ENCODE assay signal across 19 mouse cellular contexts in the genomic region with DNA sequence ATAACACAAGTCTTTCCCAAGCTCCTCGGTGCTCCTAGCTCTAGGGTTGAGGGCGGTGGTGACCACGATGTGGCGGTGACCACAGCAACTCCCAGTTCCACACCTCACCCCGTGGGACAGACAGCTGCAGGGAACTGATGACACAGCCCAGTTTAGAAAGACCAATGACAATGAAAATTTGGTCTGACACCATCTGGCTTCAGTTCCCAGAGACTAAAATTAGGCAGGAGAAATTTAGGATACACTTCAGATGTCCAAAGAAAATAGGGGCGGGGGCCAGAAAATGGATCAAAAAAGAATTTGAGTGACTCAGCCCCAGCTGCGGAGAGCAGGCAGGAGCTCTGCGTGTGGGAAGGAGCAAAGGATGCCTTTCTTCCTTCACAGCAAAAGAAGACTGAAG.
DNase-seq lines count a peak whose midpoint lies in the region; ATAC-seq and TF ChIP-seq lines count a peak whose summit lies in the region.
"Had no signal": no experiment of that assay in that cellular context is flagged by ENCODE, and none has a peak within 500 bp of the region (broad histone marks: within the 10 kb centered on the region; RNA-seq: fewer than 3 reads in every experiment).

No protein-coding gene starts in this region.

- no peak overlapping the region for H3K4me3 ChIP-seq in midbrain, embryonic 11.5 days (ENCODE audit: low read depth, low read length)
- H3K4me3 ChIP-seq in midbrain, embryonic 13.5 days (replicated peaks) = no peak overlapping the region
- no peak overlapping the region for H3K4me3 ChIP-seq in limb, embryonic 14.5 days (replicated peaks; ENCODE audit: low read length)
- H3K4me3 ChIP-seq: embryonic facial prominence, embryonic 12.5 days; forebrain, embryonic 15.5 days; hindbrain, embryonic 15.5 days; liver, embryonic 15.5 days; midbrain, embryonic 15.5 days had no signal

- no peaks in the 10 kb centered on the region for H3K4me1 ChIP-seq in midbrain, embryonic 11.5 days (ENCODE audit: control insufficient read depth, insufficient read depth, low read length)
- H3K4me1 ChIP-seq in midbrain, embryonic 13.5 days (replicated peaks) = no peaks in the 10 kb centered on the region
- no peaks in the 10 kb centered on the region for H3K4me1 ChIP-seq in limb, embryonic 14.5 days (ENCODE audit: control insufficient read depth, insufficient read depth, low read length)
- H3K4me1 ChIP-seq: forebrain, embryonic 15.5 days; hindbrain, embryonic 15.5 days; liver, embryonic 15.5 days; midbrain, embryonic 15.5 days had no signal

- no peaks in the 10 kb centered on the region for H3K9me3 ChIP-seq in midbrain, embryonic 11.5 days (ENCODE audit: control insufficient read depth, low read length)
- H3K9me3 ChIP-seq in midbrain, embryonic 13.5 days = no peaks in the 10 kb centered on the region
- no peaks in the 10 kb centered on the region for H3K9me3 ChIP-seq in limb, embryonic 14.5 days (ENCODE audit: control insufficient read depth, low read length)
- H3K9me3 ChIP-seq: embryonic facial prominence, embryonic 12.5 days; forebrain, embryonic 15.5 days; hindbrain, embryonic 15.5 days; liver, embryonic 15.5 days; midbrain, embryonic 15.5 days had no signal

- H3K4me2 ChIP-seq in midbrain, embryonic 11.5 days = no peak overlapping the region
- no peak overlapping the region for H3K4me2 ChIP-seq in midbrain, embryonic 13.5 days (replicated peaks)
- H3K4me2 ChIP-seq in limb, embryonic 14.5 days (replicated peaks; ENCODE audit: low read depth, low read length, severe bottlenecking) = no peak overlapping the region
- H3K4me2 ChIP-seq: embryonic facial prominence, embryonic 12.5 days; forebrain, embryonic 15.5 days; hindbrain, embryonic 15.5 days; liver, embryonic 15.5 days; midbrain, embryonic 15.5 days had no signal

- no peak for TF ChIP-seq POLR2A in limb, embryonic 14.5 days (IDR thresholded peaks at IDR 0.05; ENCODE audit: borderline replicate concordance, extremely low read depth, insufficient read depth, insufficient read length)

- ATAC-seq in midbrain, embryonic 11.5 days (ENCODE audit: low FRiP score) = no peak
- ATAC-seq in midbrain, embryonic 13.5 days = no peak
- 0 out of 2 replicates have a peak, but pooled peaks have one; percentile 23 for ATAC-seq in limb, embryonic 14.5 days (ENCODE audit: low FRiP score, low read depth)
- ATAC-seq: forebrain, embryonic 15.5 days; midbrain, embryonic 15.5 days had no signal

- 89% methylated on average over 8 of the region's 8 CpGs for WGBS in midbrain, embryonic 11.5 days
- 79% methylated on average over 8 of the region's 8 CpGs for WGBS in midbrain, embryonic 13.5 days
- WGBS in limb, embryonic 14.5 days = 72% methylated on average over 8 of the region's 8 CpGs

- DNase-seq in midbrain, embryonic 11.5 days (ENCODE audit: low spot score, missing footprints) = peak; percentile 57
- DNase-seq in fibroblast of lung, adult 2 months (ENCODE audit: low read depth) = peak; percentile 75
- no peak for DNase-seq in limb, embryonic 14.5 days (ENCODE audit: low spot score)
- DNase-seq in telencephalon, adult 2 months (ENCODE audit: low read depth, low spot score) = peak; percentile 75
- DNase-seq in MN1 (ENCODE audit: low spot score) = no peak
- no peak for DNase-seq in urinary bladder, postnatal 36 days (ENCODE audit: low spot score in 2 of 2)
- DNase-seq: adrenal gland, postnatal 10 days; cerebellum, postnatal 10 days; kidney, adult 11 months; kidney, postnatal 36 days; layer of hippocampus, postnatal 36 days; lung, postnatal 36 days; thymus, postnatal 14 days had no signal

- H3K9ac ChIP-seq in midbrain, embryonic 11.5 days (ENCODE audit: low read length) = no peak overlapping the region
- H3K9ac ChIP-seq in midbrain, embryonic 13.5 days (replicated peaks) = no peak overlapping the region
- no peak overlapping the region for H3K9ac ChIP-seq in limb, embryonic 14.5 days (ENCODE audit: low read depth, low read length, severe bottlenecking)
- H3K9ac ChIP-seq: embryonic facial prominence, embryonic 12.5 days; forebrain, embryonic 15.5 days; hindbrain, embryonic 15.5 days; liver, embryonic 15.5 days; midbrain, embryonic 15.5 days had no signal

- H3K27me3 ChIP-seq in midbrain, embryonic 11.5 days (ENCODE audit: control insufficient read depth, insufficient read depth, low read length) = no peaks in the 10 kb centered on the region
- H3K27me3 ChIP-seq in midbrain, embryonic 13.5 days = peaks cover 3% of the 10 kb centered on the region; the same call in 1 of the 2 replicates
- H3K27me3 ChIP-seq in limb, embryonic 14.5 days (ENCODE audit: control insufficient read depth, insufficient read depth, low read length) = no peaks in the 10 kb centered on the region
- H3K27me3 ChIP-seq: embryonic facial prominence, embryonic 12.5 days; forebrain, embryonic 15.5 days; hindbrain, embryonic 15.5 days; liver, embryonic 15.5 days; midbrain, embryonic 15.5 days had no signal

- H3K27ac ChIP-seq in midbrain, embryonic 11.5 days (ENCODE audit: low read depth, low read length) = no peak overlapping the region
- H3K27ac ChIP-seq in midbrain, embryonic 13.5 days = no peak overlapping the region
- H3K27ac ChIP-seq in limb, embryonic 14.5 days (replicated peaks; ENCODE audit: low read depth, low read length) = no peak overlapping the region
- H3K27ac ChIP-seq: embryonic facial prominence, embryonic 12.5 days; forebrain, embryonic 15.5 days; hindbrain, embryonic 15.5 days; liver, embryonic 15.5 days; midbrain, embryonic 15.5 days had no signal

- no peaks in the 10 kb centered on the region for H3K36me3 ChIP-seq in midbrain, embryonic 11.5 days (ENCODE audit: control insufficient read depth, insufficient read depth, low read length)
- H3K36me3 ChIP-seq in midbrain, embryonic 13.5 days = no peaks in the 10 kb centered on the region
- H3K36me3 ChIP-seq in limb, embryonic 14.5 days (ENCODE audit: control insufficient read depth, insufficient read depth, low read length) = no peaks in the 10 kb centered on the region
- H3K36me3 ChIP-seq: embryonic facial prominence, embryonic 12.5 days; forebrain, embryonic 15.5 days; hindbrain, embryonic 15.5 days; liver, embryonic 15.5 days; midbrain, embryonic 15.5 days had no signal

Comparison
In these comparisons a context has a peak if more than half of its experiments do, and no peak if none do; other contexts are left out.
1. DNase-seq: peak in midbrain, embryonic 11.5 days (single experiment), fibroblast of lung, adult 2 months (single experiment) and telencephalon, adult 2 months (single experiment); none in limb, embryonic 14.5 days (single experiment), MN1 (single experiment) and urinary bladder, postnatal 36 days (0 of 2).